Mouse (Mus musculus) layer of hippocampus, adult 9-11 months (tissue): ENCODE measurements at regions not wholly inside any gene's neighbourhood (a gene's known extent, or its start where the extent isn't known, plus 50 kb on each side); places are given as distances from the start of the nearest gene placed in this dataset.
A peak's percentile ranks its signal among the peaks of the same experiment; 100 is the strongest.

Experiments
- DNase-seq: peaks from one replicate; pipeline ENCODE4 v3.0.0; 2022

DNA sequence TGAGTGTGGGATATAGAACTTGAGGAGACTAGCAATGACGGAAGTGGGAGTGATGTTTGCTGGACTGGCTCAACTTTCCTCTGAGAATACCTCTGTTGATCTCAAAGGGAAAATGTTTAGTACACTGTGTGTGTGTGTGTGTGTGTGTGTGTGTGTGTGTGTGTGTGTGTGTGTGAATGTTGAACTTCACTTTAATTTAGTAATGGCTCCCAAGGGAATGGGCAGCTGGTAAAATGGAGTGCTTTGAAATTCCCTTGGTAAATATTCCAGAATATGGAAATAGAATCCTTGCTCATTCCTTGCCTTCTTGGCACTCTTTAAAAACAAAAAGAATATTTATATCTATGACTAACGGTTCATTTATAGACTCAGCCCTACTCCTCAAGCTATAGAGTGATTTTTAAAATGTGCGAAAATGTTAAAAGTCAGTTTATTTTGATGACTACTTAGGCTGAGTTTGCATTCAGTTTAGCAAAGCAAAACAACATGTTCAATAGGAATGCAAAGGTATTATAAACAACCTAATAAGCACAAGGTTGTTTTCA is 287.6 kb upstream of the Pitrm1 start:
- DNase-seq, result no peak

DNA sequence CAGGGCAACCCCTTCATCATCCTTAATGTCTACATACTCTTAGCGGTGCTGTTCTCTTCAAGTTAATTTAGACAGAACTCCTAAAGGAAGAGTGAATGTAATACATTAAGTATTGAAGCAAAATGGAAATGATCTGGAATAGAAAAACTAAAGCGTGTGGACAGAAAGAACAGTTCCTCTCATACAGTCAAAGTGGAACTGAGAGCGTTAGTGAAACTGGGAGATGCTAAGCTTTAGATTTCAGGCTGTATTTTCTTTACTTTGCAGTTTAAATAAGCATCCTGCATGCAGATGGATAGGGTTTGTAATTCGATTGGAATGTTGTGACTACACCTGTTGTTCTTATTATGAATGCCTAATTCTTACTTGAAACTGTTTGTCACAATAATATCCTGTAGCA is 286.5 kb upstream of the Pitrm1 start:
- no peak for DNase-seq

DNA sequence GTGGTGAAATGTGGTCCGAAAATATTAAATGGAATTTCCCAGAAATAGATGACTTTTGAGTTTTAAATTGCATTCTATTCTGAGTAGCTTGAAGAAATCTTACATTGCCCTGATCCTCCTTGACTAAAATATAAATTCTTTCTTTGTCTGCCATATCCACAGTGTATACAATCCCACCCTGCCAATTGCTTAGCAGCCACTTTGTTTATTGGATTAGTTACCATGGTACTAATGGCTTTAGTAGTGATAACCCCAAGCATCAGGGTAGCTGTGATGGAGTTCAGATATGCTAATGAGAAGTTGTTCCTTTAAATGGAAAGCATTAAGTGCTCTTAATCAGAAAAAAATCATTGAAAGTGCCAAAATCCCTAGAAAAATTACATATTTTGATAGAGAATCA is 277.4 kb upstream of the Pitrm1 start:
- DNase-seq, result no peak

GRCm38 (mm10) chr13:6272932-6273331 is 275.0 kb upstream of the Pitrm1 start:
- no peak for DNase-seq

DNA sequence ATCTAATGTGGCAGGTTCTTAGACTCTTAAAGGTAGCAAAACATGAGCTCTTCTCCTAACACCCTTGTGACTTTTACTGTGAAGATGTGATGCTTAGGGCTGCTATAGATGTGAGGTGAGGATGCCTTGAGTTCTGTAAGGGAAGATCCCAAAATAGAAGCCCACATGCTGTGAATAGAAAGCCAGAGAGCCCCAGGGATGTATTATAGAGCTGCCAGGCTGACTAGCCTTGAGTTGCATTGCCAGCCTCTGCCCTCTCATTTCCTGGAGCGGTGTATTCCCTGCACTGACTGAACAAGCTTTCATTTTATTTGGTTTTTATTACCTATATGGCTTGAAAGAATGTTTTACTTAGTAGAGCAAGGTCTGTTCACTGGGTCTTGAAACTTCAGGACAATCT is 267.9 kb upstream of the Pitrm1 start:
- DNase-seq, result no peak

DNA sequence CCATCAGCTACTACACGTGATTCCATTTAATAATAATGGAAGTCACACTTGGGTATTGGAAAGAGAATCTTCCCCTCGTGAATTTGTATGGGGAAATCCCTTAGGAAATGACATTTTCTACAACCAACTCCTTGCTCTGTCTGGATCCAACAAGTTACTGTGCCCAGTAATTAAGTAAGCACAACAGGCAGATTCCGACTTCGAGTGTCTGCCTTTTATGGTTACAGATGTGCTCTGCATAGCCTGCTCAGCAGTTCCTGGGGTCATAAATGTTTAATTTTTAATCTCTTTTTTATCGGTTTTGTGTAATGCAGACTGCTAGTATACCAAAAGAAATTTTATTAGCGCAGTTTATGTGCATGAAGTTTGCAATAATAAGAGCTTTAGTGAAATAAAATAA is 259.8 kb upstream of the Pitrm1 start:
- no peak for DNase-seq

DNA sequence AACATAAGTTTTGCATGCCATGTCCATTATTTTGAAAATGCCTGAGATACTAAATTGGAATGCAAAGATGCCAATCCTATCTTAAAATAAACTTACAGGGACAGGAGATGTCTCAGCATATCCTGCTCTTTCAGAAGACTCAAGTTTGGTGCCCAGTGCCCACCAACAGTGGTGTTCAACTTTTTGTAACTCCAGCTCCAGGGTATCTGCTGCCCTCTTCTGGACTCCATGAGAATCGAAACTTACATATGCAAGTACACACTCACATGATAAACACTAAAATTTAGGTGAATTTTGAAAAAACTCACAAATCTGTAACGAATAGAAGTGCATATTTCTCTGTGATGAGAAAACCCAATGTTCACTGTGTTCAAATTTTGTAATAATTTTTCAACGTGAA is 255.9 kb upstream of the Pitrm1 start:
- DNase-seq, result no peak

- DNase-seq, result no peak
Measured at GRCm38 (mm10) chr13:6305718-6306117, 242.2 kb upstream of the Pitrm1 start.

- DNase-seq, result no peak
Measured at GRCm38 (mm10) chr13:6306616-6306988, 241.3 kb upstream of the Pitrm1 start.

DNA sequence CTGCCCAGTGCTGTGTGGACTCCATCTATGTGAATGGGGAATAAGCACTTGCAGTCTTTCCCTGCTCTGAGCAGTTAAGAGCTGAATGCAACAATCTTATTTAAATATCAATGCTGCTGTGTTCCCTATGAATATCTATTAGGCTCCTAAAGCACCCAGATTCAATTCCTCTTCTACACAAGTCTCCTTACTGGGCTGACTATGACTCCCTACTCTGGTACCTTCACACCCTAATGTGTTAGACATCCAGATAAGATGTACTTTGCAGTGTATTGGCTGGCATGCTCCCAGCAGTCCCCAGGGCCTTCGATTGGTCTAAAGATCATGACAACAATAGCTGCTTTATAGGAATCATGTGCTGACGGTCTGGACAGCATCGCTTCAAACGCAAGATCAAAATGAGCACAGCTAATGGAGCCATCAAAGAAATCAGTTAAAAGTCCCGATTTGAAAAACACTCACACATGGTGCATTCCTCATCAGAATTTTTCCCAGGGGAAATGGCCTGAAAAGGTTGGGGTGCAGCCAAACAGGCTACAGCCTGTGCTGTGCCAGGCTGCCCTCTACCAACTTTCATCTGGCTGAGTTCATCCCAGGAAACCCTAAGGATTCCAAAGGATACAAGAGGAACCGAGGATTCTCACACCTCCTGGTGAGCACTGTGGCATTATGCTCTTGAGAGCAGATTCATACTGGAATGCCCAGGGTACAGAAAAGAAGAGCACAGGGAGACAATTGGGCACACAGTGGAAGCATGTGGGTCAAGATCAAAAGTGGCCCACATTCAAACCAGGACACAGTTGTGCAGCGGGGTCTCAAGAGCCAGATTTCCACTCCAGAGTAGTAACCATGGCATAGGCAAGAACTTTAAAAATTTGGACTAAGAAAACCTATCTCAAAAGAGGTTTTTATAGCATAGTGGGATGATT is 240.7 kb upstream of the Pitrm1 start:
- no peak for DNase-seq

DNA sequence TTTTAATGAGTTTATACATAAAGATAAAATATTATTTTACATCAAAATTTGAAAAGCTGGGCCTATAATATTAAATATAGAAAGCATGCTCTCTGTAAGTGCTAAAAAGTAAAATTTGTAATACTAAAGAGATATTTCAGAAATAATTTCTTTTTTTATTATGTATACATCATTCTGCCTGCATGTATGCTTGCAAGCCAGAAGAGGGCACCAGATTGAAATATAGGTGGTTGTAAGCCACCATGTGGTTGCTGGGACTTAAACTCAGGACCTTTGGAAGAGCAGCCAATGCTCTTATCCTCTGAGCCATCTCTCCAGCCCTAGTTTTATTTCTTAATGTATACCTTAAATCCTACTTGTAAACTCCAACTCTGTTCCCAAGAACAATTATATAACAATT is 231.7 kb upstream of the Pitrm1 start:
- no peak for DNase-seq

GRCm38 (mm10) chr13:6323948-6324347 is 224.0 kb upstream of the Pitrm1 start:
- peak; percentile 21 for DNase-seq

DNA sequence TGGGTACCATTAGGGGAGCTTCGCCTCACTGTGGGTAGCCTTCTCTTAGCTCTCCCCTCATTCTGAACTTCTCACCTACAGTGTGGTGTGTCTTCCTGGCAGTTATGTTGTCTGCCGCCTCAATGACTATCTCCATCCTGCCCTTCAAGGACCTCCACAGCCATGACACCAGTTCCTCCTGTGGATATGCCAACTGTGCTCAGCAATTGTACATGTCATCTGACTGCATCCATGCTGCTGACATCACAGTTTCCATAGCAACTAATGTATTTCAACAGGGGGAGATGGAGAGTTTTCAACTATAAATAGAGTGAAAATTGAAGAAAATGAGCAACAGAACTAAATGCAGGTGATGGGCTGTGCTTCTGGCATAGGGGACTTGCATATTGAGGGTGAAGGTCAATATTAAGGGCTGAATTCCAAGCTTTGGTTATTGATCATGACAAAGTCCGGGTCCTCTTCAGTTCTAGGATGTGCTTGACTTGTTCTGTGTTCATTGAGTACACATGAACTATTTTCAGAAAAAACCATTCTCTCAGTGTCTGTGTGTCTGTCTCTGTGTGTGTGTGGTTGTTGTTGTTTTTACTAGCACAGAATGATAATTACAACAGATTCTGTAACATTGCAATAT is 217.5 kb upstream of the Pitrm1 start:
- DNase-seq, result no peak

DNA sequence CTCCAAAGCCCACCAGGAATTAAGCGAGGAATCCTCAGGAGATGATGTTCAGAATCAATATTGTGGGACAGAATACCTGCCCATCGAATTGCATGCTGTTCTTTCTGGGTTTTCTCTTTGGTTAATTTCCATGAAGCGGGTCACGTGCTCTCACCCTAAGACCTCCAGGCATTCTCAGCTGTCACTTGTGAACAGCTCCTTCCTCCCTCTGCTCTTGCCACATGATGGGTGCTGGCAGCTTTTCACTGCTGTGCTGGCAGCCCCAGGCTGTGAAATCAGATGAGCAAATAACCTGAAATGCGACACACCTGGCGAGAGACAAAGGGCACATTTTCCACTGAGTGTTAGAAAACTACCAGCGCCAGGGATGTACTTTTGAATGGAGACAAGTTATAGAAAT is 207.8 kb upstream of the Pitrm1 start:
- DNase-seq, result no peak

GRCm38 (mm10) chr13:6341102-6341737 is 206.7 kb upstream of the Pitrm1 start:
- peak; percentile 81 for DNase-seq

DNA sequence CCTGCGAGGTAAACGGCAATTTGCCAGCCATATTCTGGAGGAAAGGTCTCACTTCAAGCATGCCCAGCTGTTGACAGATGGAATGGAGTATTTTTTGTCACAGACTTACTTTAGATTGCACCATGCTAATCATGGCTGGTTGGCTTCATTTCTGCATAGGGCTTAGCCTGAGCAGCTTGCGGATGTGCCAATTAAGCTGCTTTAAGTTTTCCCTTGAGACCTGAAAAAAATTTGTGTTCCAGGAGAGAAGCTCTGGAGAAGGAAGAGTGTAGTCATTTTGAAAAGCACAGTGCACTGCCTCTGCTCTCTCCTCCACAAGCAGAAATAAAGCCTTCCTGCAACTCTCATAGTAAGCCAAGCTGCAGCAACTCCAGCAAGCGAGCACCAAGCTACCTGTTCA is 182.8 kb upstream of the Pitrm1 start:
- DNase-seq, result peak; percentile 5

GRCm38 (mm10) chr13:6367661-6368060 is 180.3 kb upstream of the Pitrm1 start:
- no peak for DNase-seq

DNA sequence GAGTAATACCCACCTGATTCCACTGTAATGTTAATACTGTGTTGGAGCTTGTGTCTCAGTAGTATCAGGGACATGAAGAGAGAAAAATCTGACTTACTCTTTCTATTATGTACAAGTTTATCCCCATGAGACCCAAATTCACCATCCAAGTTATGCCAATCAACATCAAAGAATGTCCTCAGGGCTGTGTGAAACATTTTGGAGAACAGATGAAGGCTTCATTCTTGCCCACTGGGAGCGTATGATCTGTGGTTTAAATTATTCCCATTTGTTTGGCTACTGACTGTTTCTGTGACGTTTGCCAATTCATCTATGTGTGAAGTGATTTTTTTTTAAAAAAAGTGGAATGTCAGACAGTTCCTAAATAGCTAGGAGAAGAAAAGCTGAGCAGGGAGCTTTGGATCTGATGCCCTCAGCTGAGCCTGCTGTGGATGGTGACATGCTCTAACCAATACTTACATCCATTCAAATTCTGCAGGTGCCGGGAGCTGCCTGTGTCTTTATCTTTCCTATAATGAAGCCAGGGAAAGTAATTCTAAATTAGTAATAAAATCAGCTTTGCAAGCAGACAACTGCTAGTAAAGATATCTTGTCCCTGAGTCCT is 173.3 kb upstream of the Pitrm1 start:
- DNase-seq, result no peak

GRCm38 (mm10) chr13:6377919-6378318 is 170.0 kb upstream of the Pitrm1 start:
- no peak for DNase-seq

- DNase-seq, result no peak
Measured at GRCm38 (mm10) chr13:6395562-6396223, 152.3 kb upstream of the Pitrm1 start.

DNA sequence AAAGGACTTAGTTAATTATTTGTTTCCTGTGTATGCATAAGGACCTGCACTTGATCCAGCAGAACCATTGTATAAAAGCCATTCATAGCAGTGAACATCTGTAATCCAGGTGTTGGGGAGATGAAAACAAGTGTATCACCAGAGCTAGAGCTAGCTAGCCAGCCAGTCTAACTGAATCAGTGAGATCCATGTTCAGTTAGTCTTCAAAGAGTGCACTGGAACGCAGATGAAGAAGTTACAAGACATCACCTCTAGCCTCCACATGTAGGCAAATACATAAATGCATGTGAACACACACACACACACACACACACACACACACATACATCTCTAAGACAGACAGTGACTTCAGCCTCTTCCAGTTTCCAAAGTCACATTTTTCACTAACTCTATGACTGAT is 150.3 kb upstream of the Pitrm1 start:
- no peak for DNase-seq

- no peak for DNase-seq
Measured at GRCm38 (mm10) chr13:6431821-6432220, 116.1 kb upstream of the Pitrm1 start.

DNA sequence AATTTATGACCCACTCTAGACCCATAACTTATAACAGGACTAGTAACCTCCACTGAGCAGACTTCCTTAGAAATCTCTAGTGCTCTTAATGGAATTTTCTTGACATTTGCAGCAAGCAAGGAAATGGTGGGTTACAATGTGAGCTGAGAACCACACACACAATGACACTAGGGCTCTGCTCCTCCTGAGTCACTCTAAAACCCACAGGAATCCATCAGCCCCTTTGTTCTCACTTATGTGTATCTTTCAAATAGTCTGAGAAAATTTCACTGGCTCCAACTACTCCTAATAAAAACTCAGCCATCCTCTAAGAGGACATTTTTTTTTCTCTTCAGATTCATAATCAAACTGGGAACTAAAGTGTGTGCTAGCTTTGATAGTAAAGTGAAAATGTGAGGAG is 101.0 kb upstream of the Pitrm1 start:
- DNase-seq, result no peak
